Mouse (Mus musculus) thymus, postnatal 36 days (tissue): Measurements from ENCODE around the gene Dscam.

Source experiments
- DNase-seq, 2 experiments: peaks; one replicate each; pipeline ENCODE4 v3.0.0; 2022; ENCODE audit warnings: mixed read lengths in 2 of 2

Gene Dscam

DNA sequence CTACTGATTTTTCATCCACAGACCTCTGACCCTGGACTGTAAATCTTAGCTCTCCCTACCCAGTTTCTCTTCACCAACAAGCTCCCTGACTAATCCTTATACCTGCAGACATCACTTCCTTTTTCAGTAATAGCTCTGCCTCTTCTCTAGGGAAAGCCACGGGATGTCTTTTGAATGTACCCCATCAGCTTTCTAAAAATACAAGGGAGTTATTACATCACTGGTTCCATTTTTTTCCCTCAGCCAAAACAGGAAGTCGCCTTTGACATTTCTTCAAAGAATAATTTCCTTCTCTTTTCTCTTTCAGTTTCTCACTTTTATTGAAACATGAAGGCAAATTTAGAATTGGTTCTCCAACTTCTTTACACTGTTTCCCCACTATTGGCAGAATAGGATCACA, 67.5 kb downstream of the Dscam start:
- no peak for DNase-seq

DNA sequence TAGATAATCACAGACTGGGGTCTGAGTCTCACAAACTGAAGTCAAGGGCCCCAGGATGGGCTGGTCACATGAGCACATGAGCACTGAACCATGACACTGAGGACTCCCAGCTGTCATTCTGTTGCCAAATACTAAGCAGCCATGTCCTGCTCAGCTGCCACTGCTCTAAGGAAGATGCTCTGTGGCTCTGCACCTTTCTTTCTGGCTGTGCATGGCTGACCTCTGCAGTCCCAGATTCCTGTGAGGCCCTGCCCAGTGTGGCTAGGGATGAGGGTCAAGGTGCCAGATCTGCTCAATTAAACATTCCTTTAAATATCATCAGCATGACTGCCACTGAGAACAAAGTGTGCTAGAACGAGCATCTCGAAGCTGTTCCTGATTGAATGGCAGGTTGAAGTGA, 70.5 kb downstream of the Dscam start:
- DNase-seq, result no peak

DNA sequence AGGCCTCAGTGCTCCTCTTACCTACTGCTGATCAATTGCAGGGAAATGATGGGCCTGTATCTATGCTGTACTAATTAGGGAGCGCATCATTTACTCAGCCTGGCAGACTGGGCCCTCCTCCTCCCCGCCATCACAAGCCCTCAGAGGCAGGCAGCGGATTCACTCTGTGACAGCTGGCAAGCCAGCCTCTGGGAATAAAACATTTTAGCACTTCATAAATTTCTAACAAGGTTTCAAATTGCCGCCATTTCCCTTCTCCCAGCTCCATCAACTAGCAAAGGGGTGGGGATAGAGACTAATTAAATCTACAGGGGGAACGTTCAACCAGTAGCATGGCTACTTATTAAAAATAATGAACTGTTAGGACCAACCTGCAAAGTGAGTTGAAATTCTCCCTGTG, 72.0 kb downstream of the Dscam start:
- no peak for DNase-seq

DNA sequence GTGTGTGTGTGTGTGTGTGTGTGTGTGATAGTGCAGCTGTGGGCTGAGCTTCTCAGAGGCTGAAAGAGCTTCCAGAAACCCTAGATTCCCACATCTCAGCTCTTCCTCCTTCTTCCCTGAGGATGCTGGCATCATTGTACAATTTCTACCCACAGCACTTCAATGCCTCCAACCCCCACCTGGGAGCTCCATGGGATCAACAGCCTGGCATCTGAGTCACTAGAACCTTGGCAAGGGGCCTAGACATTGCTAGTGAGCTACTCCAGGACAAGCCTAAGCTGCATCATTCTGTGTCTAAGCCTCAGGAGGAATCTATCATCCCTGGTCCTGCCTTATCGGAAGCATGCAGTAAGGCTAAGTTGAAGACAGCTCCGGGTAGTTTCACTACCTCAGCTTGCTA, 73.8 kb downstream of the Dscam start:
- no peak for DNase-seq

DNA sequence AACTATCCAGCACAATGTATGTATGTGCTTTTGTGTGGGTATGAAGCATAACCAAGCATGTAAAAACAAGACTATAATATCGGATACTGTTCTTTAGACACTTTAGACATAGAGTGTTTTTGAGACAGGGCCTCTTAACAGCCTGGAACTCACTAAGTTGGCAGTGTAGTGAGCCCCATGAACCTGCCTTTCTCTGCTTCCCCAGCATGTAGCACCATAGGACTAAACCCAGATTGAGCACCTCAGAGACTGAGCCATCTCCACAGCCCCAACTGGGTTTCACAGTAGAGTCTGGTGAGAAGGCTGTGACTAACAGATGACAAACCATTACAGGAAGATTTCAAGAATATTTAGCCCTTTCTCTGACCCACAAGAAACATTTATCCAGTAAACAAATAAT, 75.1 kb downstream of the Dscam start:
- DNase-seq, result no peak

DNA sequence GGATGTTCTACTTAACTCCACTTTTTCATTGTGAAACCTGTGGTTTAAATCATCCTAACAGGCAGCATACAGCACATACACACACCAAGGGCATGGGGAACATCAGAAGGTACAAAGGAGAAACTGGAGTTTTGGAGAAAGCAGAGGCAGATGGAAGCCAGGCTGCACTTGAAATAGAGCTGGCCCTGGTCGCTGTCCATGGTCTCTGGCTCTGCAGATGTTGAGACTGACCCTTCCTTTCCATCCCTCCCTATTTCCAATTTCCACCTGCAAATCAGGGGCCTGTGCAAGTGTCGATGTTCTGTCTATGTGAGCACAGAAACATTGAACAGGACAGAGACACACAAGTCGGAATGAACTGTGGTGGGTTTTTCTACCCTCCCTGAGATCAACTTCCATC, 81.2 kb downstream of the Dscam start:
- DNase-seq, result no peak

DNA sequence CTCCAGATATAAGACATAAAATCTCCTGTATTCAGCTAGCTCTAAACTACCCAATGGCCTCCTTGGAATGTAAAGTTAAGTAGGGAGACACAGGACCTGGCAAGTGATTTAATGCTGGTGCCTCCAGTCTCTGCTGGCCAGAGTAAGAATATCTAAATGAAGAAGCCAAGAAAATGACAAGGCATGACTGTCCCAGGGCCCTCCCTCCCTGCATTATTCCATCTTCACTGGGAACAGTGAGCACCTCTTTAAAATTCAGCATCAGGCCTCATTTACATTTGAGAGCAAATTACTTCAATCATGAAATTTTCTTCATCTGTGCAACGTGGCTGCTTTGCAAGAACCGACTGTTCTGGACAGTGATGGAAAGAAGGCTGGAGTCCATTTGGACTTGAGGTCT, 86.9 kb downstream of the Dscam start:
- DNase-seq, result no peak

DNA sequence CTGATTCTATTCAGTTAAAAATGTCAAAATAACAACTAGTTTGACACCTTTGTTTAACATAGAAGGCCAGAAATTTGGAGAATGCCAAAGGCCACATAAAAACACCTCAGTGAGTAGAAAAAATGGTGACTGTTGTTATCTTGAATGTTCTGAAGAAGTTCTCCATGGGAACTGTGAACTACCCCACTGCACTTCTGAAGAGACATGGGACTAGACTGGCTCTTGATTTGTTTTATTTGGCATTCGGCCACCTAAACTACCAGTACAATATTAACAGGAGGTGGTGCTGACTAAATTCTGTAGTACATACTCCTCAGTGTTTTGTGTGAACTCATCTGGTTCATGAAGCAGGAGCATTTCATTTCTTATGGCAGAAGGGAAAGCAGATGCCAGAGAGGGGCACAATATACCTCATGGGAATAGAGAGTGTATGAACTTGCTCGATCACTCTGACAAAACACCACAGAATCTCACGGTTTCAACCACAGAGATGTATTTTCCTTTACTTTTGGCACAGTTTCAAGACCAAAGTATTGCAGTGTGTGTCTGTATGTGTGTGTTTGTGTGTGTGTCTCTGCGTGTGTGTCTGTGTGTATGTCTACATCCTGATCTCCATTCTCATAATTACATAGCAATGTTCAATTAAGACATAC, 94.5 kb downstream of the Dscam start:
- no peak for DNase-seq

DNA sequence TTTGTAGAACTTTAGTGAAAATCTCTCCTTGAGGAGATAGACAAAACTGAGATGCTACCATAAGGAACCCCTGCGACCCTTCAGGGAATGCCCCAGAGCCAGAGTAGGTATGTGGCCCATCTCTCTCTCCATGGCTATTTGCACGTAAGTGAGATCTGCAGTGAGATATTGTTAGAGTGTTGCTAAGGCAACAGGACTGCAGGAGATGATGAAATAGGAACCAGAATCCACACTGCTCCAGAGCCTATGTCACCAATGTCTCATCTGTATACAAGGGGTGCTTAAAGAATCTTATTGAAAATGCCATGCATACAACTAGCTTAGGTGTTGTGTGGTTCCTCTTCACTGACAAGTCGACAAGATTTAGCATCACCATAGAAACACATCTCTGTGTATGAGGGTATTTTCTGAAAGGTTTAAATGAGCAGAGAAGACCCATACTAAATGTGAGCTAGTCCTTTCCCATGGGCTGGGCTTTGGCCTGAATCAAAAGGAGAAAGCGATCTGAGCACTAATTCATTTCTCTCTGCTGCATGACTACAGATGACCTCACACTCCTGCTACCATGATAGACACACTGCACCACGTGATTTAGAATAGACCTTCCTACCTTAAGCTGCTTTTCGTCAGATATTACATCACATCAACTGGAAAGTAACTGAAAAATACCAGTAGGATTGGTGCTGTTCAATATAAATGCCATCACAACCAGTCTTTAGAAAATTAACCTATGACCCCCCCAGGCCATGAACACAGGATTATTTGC, 95.2 kb downstream of the Dscam start:
- no peak for DNase-seq

DNA sequence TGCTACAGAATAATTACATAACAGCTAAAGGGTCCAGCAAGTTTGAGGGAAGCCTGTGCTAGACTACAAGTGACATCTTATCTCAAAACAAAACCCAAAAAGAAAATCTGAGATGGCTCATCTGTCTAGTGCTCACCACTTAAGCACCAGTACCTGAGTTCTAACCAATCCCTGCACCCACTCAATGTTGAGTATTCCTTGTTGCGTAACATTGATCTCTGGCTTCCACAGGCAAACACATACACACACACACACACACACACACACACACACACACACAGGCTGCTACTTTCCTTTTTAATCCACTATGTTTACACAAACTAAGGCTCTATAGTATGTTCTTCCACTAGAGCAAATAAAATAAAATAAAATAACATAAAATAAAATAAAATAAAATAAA, 96.7 kb downstream of the Dscam start:
- DNase-seq, result no peak

DNA sequence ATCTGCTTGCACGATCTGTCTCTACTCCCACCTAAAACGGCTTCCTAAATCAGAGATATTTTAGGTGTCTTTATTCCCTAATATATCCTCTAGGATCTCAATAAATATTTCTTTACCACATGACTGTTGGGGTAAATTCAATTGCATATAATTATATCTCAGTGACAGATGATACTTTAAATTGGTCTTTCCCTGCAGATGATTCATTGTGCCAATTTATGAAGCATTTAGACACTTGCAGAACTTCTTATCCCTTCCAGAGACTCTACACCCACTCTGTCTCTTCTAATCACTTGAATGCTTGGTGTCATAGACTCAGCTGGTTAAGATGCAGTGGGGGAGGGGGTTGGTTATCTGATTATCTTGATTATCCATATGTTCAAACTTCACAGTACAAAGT, 97.9 kb downstream of the Dscam start:
- DNase-seq, result no peak

DNA sequence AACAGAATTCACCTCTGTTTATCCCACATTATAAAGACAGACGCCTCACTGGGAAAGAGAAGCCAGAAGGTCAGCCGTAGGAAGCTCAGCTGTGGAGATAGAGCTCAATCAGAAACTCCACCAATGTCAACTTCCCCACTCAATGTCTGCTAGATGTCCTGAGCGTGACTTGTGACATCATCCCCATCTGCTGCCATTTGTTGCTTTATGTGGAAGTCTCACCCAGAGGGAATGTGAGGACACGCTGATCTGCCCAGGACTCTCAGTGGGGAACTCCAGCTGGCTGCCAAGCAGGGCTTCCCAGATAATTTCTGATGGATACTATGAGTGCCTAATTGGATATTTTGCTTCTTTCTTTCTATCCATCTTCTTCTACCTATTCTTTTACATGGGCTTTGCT, 103.7 kb downstream of the Dscam start:
- no peak for DNase-seq

DNA sequence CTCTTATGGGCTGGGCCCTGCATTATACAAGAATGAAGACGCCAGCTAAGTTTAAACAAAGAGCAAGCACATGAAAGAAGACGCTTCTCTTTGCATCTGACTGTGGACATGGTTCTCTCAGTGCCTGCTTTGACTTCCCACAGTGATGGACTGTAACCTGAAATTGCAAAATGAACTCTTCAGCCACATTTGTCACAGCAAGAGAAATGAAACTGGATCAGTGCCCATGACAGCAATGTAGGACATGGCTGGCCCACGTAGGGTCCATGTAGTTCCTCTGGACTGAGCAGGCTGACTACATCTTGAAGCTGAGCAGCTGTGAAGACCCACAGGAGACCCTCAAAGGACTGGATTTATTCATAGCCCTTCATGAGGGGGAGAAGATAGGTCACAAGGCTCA, 108.3 kb downstream of the Dscam start:
- no peak for DNase-seq

DNA sequence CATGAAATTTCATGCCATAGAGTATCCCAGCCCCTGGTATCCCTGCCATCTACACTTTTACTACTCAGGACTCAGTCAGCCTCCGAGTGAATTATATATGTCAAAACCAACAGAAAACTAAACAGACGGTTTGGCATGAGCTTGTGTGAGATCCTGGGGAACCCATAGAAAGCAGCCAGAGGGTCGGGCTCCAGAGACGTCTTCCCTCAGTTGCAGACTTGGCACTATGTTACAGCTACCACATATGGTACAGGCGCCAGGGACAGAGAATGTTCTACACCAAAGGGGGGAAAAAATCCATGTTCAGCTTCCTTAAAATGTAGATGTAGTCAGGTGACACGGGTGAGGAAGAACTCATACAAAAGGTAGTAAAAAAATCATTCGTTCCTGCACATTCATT, 109.2 kb downstream of the Dscam start:
- DNase-seq, result no peak

DNA sequence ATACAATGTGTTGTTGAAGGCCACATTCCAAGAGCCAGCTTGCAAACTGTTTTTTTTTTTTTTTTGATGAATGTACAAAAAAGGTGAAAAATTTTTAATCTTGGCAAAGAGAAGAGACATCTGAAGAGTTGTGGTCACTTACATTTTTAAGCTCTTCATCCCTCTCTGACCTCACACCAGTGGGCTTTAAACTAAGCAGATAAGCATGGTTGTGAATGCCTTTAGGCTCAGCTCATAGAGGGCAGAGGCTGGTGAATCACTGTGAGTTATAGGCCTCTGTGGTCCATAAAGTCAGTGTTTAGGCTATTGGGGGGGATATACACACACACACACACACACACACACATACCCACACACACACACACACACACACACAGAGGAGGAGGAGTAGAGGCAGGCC, 109.8 kb downstream of the Dscam start:
- DNase-seq, result no peak

DNA sequence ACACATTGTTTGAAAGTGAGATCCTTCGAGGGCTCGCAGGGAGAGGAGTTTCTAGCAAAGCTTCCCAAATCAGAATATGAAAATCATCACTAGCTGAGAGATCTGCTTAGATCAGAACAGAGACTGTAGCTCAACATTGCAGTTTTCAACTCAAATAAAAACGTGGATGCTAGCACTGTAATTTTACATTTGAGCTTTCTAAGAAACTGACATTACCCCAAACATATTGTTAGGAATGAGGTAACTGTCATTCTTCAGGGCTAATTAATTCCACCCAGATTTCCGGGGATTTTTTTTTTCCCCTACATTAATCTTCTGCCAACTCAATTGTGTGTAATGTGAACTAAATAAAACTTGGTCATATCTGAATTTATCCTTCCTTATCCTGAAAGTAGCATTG, 110.3 kb downstream of the Dscam start:
- no peak for DNase-seq

DNA sequence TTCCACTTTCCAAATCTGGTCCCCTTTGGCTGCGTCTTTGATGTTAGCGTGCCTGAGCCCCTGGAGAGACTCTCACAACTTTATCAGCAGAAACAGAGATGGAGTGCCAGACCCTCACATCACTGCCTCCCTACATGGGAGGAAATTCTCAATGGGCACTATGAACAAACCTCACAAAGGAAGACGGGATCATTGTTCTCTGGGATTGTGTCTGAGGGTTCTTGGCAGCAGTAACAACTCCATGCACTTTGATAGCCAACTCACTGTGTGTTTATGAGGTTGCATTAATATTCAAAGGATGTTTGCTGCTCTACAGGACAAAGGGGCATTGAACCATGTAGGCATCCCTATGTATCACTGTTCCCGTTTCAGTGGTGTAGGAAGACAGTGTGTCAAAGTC, 135.3 kb downstream of the Dscam start:
- DNase-seq, result no peak

DNA sequence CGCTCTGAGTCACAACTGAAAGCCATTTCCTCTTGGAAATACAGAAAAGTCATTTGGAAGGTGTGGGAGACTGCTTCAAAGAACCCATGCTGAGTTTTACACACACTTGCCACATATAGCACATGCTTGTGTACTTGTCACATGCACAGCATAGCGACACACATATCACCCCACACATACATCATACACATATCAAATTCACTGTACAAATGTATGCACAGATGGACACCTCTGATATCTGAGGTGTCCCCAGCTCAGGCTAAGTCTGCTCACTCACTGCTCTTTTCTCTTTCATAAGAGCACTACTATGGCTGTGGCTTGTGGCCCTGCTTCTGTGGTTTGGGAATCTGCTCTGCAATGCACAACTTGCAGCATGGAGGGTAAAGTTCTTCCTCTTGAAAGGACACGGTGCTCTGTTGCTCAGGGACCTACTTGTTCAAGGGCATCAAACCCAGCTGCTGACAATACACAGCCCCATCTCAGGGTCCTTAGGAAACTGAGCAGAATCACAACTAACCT, 137.0 kb downstream of the Dscam start:
- DNase-seq, result no peak

DNA sequence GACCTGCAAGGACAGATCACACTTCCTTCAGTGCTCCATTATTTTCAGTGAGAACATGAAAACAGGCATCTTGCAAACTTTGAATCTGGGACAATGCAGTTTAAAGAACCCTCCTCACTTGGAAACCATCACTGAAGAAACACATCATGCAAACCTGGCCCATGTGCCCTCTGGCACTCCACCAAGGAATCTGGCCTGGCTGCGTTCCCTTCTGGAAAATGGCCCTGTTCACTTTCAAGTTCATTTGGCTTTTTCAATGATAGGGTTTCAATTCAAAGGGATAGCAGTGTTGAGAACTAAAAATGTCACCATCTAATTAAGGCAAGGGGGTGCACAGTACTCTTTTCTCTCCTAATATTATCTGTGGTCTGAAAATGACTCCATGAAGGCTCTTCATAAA, 142.9 kb downstream of the Dscam start:
- no peak for DNase-seq

DNA sequence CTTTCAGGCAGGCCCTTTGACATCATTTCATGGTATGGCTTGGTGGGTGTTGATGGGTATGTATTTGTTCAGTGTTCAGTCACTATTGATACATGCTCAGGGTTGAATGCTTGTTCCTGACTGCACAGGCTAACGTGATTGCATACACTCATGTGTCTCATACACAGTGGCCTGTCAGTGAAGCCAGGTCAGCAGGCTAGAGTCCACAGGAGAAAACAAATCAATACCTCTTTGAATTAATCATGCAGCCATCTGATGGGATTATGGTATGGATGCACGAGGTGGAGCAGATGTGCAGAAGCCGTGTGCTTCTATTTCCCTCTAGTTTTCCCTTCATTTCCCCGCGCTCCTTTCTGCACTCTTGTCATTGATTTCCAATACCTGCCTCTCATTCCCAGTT, 143.7 kb downstream of the Dscam start:
- no peak for DNase-seq

DNA sequence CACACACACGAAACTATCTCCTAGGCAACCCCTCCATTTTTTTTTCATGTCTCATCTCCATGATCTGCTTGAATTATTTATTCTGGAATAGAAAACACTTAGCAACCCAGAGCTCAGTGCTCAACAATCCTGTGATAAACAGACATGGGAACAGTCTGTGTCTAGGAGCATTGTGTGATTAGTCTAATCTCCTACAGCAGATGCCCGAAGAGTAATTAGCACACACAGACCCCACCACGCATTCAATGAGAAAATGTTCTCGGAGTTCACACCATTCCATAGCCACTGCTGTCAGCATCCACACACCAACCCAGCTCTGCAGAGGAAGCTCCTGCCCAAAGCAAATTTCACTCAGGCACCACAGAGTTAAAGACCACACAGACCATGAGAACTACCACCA, 146.1 kb downstream of the Dscam start:
- no peak for DNase-seq

DNA sequence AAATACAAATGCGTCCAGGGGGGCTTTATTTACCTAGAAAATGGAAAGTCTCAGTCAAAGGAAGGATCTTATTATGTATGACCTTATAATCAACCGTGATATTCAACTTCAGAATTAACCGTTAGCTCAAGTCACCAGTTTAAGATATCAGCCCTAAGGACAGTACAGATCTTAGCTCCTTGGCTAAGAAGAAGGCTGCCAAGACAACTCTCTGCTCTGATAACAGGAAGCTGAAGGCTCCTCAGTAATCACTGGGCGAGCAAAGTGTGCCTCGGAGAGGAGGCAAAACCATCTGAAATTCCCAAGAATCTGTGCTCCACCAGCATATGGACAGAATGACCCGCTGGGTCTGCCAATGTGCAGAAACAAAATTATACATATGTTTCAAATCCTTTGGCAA, 149.1 kb downstream of the Dscam start:
- DNase-seq, result no peak

DNA sequence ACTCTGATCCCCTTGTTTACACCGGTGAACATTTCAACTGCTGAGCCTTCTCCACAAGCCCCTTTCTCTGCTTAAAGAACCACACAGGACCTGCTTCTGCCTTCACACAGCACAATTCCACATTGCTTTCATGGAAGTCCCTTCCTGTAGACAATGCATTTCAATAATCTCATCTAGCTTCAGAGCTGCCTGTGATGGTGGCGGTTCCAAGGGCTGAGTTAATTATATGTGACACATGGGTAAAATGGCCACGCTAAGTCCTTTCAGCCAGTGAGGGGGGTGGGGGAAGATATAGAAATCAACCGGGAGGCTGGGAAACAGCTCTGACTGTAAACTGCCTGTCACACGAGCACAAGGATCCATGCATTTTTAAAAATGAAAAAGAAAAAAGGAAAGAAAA, 152.2 kb downstream of the Dscam start:
- DNase-seq, result no peak

DNA sequence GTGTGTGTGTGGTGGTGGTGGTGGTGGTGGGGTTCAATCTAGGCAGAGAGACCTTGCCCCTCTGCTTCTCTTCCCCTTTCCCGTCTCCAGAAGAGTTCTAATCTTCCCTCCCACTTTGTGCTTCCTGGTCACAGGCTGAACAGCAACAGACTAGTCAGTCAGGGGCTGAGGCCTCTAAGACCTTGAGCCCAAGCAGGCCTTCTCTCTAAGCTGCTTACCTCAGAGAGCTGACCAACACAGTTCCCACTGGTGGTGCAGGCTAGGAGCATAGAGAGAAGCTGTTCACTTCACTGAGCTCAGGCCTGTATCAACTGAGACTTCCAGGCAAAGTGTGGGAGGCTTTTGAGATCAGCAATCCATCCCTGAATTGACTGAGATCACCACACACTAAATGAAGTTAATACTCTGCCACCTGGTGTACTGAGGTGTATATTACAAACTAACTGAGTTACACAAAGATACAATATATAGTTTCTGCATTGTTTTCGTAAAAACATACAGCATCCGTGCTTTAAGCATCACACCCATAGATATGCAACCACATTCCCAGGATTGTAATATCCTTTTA, 153.3 kb downstream of the Dscam start:
- DNase-seq, result no peak
